In the genomic region with DNA sequence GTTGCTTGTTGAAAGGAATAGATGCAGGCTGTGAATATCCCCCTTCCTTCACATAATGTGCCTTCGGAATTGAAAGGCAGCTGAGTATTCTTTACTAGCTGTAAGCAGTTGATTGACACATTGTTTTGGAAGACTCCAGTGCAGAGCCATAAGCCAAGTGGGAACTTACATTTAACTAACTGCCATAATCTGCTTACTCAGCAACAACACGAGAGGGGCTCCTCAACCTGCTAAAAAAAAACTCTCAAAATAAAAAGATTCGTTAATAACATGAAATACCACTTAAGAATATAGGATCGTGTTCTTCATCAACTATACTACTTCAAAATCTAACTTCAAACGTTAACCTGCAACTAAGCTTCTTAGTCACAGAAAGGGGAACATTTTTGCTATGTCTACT, we compare ENCODE assay signal across 28 mouse cellular contexts. TPM values are rescaled to one million over a fixed set of nuclear protein-coding genes. Genes with fewer than 3 reads are reported as not detected.
A peak's percentile ranks its signal among the peaks of the same experiment; 100 is the strongest.
DNase-seq lines count a peak whose midpoint lies in the region; ATAC-seq and TF ChIP-seq lines count a peak whose summit lies in the region.
"Had no signal": no experiment of that assay in that cellular context is flagged by ENCODE, and none has a peak within 500 bp of the region (broad histone marks: within the 10 kb centered on the region; RNA-seq: fewer than 3 reads in every experiment).

No protein-coding gene starts in this region.

- TF ChIP-seq CTCF in left cerebral cortex, adult 2 months (IDR thresholded peaks at IDR 0.05) = no peak

- ATAC-seq in forebrain, embryonic 16.5 days = peak; percentile 39; the same call in 1 of the 2 replicates
- no peak for ATAC-seq in forebrain, embryonic 15.5 days (replicated peaks)
- ATAC-seq in midbrain, embryonic 16.5 days = no peak
- no peak for ATAC-seq in erythroid progenitor cell, adult 5-6 weeks (replicated peaks; ENCODE audit: low FRiP score, poor library complexity, severe bottlenecking)
- ATAC-seq: CD4-positive, CD25-positive, alpha-beta regulatory T cell, adult 4 months; inflammation-experienced regulatory T-cells, adult 6 months; Patski had no signal

- no peak overlapping the region; the same call in 1 of the 2 replicates for H3K4me3 ChIP-seq in forebrain, embryonic 16.5 days (replicated peaks; ENCODE audit: low read length)
- no peak overlapping the region for H3K4me3 ChIP-seq in forebrain, embryonic 15.5 days
- peak overlapping the region; percentile 62 for H3K4me3 ChIP-seq in left cerebral cortex, adult 2 months
- peak overlapping the region; percentile 22 for H3K4me3 ChIP-seq in midbrain, embryonic 16.5 days (ENCODE audit: low read depth, low read length)

- H3K36me3 ChIP-seq in forebrain, embryonic 16.5 days (ENCODE audit: control insufficient read depth, insufficient read depth) = no peaks in the 10 kb centered on the region
- no peaks in the 10 kb centered on the region for H3K36me3 ChIP-seq in forebrain, embryonic 15.5 days
- H3K36me3 ChIP-seq in midbrain, embryonic 16.5 days (ENCODE audit: control insufficient read depth, insufficient read depth, low read length) = no peaks in the 10 kb centered on the region

- intact Hi-C loops in left cerebral cortex, adult 2 months (cut with DNase I) = no loop called here
- intact Hi-C loops in left cerebral cortex, postnatal 10 days (cut with DNase I) = no loop called here

- H3K9ac ChIP-seq in forebrain, embryonic 16.5 days (replicated peaks; ENCODE audit: low read depth, low read length) = no peak overlapping the region
- no peak overlapping the region for H3K9ac ChIP-seq in forebrain, embryonic 15.5 days (replicated peaks)
- H3K9ac ChIP-seq in midbrain, embryonic 16.5 days (ENCODE audit: low read depth, low read length) = no peak overlapping the region

- no peaks in the 10 kb centered on the region for H3K9me3 ChIP-seq in forebrain, embryonic 16.5 days (ENCODE audit: control insufficient read depth, low read length)
- no peaks in the 10 kb centered on the region for H3K9me3 ChIP-seq in forebrain, embryonic 15.5 days
- no peaks in the 10 kb centered on the region for H3K9me3 ChIP-seq in midbrain, embryonic 16.5 days (replicated peaks; ENCODE audit: control insufficient read depth, low read length, poor library complexity, severe bottlenecking)

- WGBS in forebrain, embryonic 16.5 days = 28% methylated on average over 5 of the region's 5 CpGs
- WGBS in forebrain, embryonic 15.5 days = 26% methylated on average over 5 of the region's 5 CpGs
- WGBS in midbrain, embryonic 16.5 days = 46% methylated on average over 5 of the region's 5 CpGs

- H3K27me3 ChIP-seq in forebrain, embryonic 16.5 days (replicated peaks; ENCODE audit: control insufficient read depth, insufficient read depth, low read length) = no peaks in the 10 kb centered on the region
- no peaks in the 10 kb centered on the region for H3K27me3 ChIP-seq in forebrain, embryonic 15.5 days
- H3K27me3 ChIP-seq in midbrain, embryonic 16.5 days (ENCODE audit: control insufficient read depth, insufficient read depth, low read depth, low read length) = no peaks in the 10 kb centered on the region

- DNase-seq in left cerebral cortex, adult 2 months (ENCODE audit: extremely low spot score in 1 of 2, low spot score in 2 of 2) = no peak
- no peak for DNase-seq in left cerebral cortex, postnatal 10 days (ENCODE audit: extremely low spot score in 1 of 2, low spot score in 2 of 2)
- peak; percentile 27 for DNase-seq in brain, adult 2 months (ENCODE audit: low read depth, low spot score)
- no peak for DNase-seq in adipocyte (ENCODE audit: low spot score)
- DNase-seq: adrenal gland, postnatal 10 days; cerebellum, adult 11 months; cerebellum, adult 9-11 months; gastrocnemius, postnatal 36 days; kidney, adult 18-20 months; lung, postnatal 4 days; thymus, adult 18-20 months; thymus, postnatal 36 days had no signal

- H3K27ac ChIP-seq in forebrain, embryonic 16.5 days (ENCODE audit: low read length) = no peak overlapping the region
- no peak overlapping the region for H3K27ac ChIP-seq in forebrain, embryonic 15.5 days (replicated peaks)
- peak overlapping the region; percentile 84; the same call in 1 of the 2 replicates for H3K27ac ChIP-seq in left cerebral cortex, adult 2 months
- no peak overlapping the region for H3K27ac ChIP-seq in midbrain, embryonic 16.5 days (ENCODE audit: low read length)
- H3K27ac ChIP-seq: kidney, postnatal 0 days had no signal

- H3K4me1 ChIP-seq in forebrain, embryonic 16.5 days (replicated peaks; ENCODE audit: control insufficient read depth, insufficient read depth, low read length) = peaks cover 3% of the 10 kb centered on the region; the same call in 1 of the 2 replicates
- peaks cover 11% of the 10 kb centered on the region; the same call in 1 of the 2 replicates for H3K4me1 ChIP-seq in forebrain, embryonic 15.5 days
- 0 out of 2 replicates have a peak, but pooled peaks cover 3% of the 10 kb centered on the region for H3K4me1 ChIP-seq in midbrain, embryonic 16.5 days (ENCODE audit: control insufficient read depth, insufficient read depth, low read length)

- 0 out of 2 replicates have a peak overlapping the region, but pooled peaks have one; percentile 16 for H3K4me2 ChIP-seq in forebrain, embryonic 16.5 days (ENCODE audit: low read length)
- no peak overlapping the region for H3K4me2 ChIP-seq in forebrain, embryonic 15.5 days (replicated peaks)
- H3K4me2 ChIP-seq in midbrain, embryonic 16.5 days (ENCODE audit: low read length) = peak overlapping the region; percentile 43

RNA-seq across cellular contexts. Expression of a gene that starts 1.5 kb away (rescaled TPM):
- polyA plus RNA-seq in forebrain, embryonic 16.5 days (2015; fragmentation: Nextera tagmentation; extraction: Ambion mirVana) = 5.7 and 8.0 TPM in 2 replicates
- polyA plus RNA-seq in forebrain, embryonic 15.5 days (2015; fragmentation: Nextera tagmentation; extraction: Ambion mirVana) = 4.1 and 5.6 TPM in 2 replicates
- total RNA-seq in left cerebral cortex, adult 2 months (2021) = 10 to 100 TPM; 45.6 to 49.0 TPM
- total RNA-seq in left cerebral cortex, postnatal 10 days (2021) = 10 to 100 TPM; 43.4 to 50.5 TPM
- polyA plus RNA-seq in midbrain, embryonic 16.5 days (2015; fragmentation: Nextera tagmentation; extraction: Ambion mirVana) = 9.5 and 11.6 TPM in 2 replicates
- not detected in 2 replicates for total RNA-seq in erythroid progenitor cell, adult 5-6 weeks (2015; ENCODE audit: low replicate concordance)
- total RNA-seq in erythroid progenitor cell, adult 5-6 weeks (2017; ENCODE audit: low replicate concordance) = not detected in 2 replicates
- total RNA-seq: common myeloid progenitor, adult 5-6 weeks; gastrocnemius, postnatal 36 days; heart, adult 8-10 months; heart, postnatal 25 days; liver, adult 2 months; megakaryocyte-erythroid progenitor cell, adult 5-6 weeks had no signal
- polyA plus RNA-seq: CD4-positive, CD25-positive, alpha-beta regulatory T cell, adult 4 months; inflammation-experienced regulatory T-cells, adult 6 months; large intestine, adult 2 months; liver, adult 2 months; liver, embryonic 16.5 days; Patski; small intestine, adult 2 months had no signal

Comparison
In these comparisons a context has a peak if more than half of its experiments do, and no peak if none do; other contexts are left out.
1. H3K4me3 ChIP-seq: peak in left cerebral cortex, adult 2 months (single experiment) and midbrain, embryonic 16.5 days (single experiment); none in forebrain, embryonic 16.5 days (single experiment) and forebrain, embryonic 15.5 days (single experiment).
2. RNA of a gene that starts 1.5 kb away (total RNA-seq): 43.4 to 50.5 TPM in left cerebral cortex, postnatal 10 days and 45.6 to 49.0 TPM in left cerebral cortex, adult 2 months; not detected in erythroid progenitor cell, adult 5-6 weeks; every median in the first group is over 10 times any median in the second.